Mouse (Mus musculus) R1 (cell line): ENCODE measurements around the gene Kcnk15.

Experiments
- DNase-seq: peaks from one replicate; pipeline ENCODE4 v3.0.0-alpha.2; 2018; ENCODE audit warnings: low read depth, low spot score

Kcnk15 gene

DNA sequence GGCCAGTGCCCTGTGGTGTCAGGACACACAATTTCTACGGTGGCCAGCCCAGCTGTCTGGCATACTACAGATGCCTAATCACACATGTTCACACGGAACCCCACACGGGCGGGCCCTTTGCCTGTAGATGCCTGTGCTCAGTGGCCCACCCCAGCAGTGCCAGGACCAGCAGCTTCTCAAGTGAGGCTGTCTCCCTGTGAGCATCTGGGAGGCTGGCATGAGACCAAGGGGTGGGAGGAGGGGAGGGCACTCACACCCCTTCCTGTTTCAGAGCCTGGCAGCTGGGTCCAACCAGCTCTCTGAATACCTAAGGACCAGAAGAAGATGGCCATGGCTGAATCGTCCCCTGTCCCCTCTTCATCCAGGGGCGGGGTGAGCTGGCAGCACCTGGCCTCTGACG, 22.0 kb downstream of the Kcnk15 start:
- no peak for DNase-seq

DNA sequence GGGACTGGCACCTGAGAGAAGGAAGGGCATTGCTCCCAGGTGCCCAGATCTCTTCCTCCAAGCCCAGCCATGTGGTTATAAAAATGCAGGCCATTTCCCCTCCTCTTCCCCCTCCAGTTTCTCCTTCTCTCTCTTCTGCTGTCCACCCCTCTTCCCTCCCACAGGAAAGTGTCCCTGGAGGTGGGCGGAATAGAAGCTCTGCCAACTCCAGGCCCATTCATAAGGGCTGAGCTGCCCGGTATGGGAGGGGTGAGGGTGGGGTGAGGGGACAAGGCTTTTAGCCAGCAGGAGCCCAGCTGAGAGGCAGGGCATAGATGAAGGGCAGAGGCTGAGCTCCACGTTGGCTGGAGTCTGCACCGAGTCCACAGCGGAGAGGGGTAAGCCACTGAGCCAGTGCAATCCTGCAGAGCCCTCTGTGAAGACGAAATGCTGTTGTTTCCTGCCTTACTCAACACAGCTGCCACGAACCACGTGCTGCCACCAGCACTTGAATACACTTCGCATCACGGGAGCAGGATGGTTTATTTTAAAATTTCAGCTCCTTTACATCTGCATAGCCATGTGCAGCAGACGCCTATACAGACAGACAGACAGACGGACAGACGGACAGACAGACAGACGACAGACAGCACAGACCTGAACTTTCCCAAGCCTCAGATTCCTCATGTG, 23.5 kb downstream of the Kcnk15 start:
- no peak for DNase-seq

GRCm38 (mm10) chr2:163880891-163881290, 27.4 kb downstream of the Kcnk15 start:
- no peak for DNase-seq

- no peak for DNase-seq
These were observed 29.6 kb downstream of the Kcnk15 start for GRCm38 (mm10) chr2:163882859-163883652.

GRCm38 (mm10) chr2:163889411-163889810, 36.0 kb downstream of the Kcnk15 start:
- DNase-seq = peak; percentile 59

DNA sequence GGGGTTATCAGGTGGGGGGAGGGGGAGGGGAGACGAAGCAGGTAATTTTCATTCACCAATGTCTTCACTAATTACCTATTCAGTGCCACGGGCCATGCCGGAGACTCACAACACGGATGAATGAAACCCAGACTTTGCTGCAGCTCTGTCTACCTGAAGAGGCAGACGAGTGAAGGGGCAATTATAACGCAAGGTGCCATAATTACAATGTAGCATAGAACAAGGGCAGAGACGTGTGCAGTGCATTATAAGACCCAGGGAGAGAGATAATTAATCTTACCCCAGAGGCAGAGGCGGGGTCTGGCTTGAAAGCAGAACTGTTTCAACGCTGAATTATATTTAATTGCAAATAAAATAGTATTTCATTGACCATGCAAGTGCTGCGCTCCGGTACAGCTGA, 37.1 kb downstream of the Kcnk15 start:
- DNase-seq = no peak

- no peak for DNase-seq
These were observed 37.8 kb downstream of the Kcnk15 start for GRCm38 (mm10) chr2:163891271-163891670.

DNA sequence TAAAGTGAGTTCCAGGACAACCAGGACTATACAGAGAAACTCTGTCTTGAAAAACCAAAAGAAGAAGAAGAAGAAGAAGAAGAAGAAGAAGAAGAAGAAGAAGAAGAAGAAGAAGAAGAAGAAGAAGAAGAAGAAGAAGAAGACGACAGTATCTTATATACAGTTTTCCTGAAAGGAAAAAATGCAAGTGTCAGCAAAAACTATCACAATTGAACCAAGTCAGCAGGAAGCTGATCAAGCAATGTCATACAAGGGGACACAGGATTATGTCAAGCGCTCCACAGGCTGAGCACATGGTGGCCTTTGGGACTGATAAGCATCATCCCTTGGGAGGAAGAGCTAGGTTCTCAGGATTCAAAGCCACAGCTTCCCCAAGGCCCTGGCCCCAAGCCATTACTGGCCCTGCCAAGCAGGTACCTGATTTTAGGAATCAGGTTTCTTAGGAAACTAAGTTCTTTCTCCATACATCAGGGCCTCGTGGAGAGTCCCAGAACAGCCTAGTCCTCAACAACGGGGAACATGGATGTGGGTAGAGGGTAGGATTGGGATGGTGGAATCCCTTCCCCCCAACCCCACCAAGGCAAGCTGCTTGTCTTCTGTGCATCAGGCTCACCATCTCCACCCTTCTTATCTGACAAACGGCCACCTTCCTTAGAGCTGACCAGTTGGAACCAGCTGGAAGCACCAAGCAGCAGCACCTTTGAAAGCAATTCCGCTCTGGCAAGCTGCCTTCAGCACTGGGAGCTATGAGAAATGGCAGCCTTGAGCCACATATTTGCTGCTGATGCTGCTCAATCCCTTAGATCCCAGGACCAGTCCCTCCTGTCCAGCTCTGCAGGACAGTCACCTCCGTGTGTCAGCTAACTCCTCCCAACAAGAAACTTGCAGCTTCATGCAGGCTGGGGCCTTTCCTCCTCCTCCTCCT, 40.3 kb downstream of the Kcnk15 start:
- DNase-seq = no peak

GRCm38 (mm10) chr2:163895156-163895555, 41.7 kb downstream of the Kcnk15 start:
- DNase-seq = no peak

DNA sequence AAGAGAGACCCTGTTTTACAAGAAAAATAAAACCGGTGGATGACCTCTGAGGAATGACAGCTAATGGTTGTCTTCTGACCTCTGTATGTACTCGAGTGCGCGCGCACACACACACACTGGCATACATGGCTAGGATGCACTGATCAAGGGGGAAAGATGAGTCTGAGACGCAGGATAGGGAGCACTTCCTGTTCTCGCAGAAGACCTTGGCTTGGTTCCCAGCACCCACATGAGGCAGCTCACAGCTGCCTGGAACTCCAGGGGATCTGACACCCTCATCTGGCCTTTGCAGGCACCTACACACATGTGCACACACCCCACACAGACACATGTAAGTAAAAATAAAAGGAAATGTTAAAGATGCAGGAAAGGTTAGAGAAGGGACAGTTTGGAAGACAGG, 43.6 kb downstream of the Kcnk15 start:
- DNase-seq = no peak

- DNase-seq = no peak
These were observed 44.6 kb downstream of the Kcnk15 start for GRCm38 (mm10) chr2:163897988-163898535.

DNA sequence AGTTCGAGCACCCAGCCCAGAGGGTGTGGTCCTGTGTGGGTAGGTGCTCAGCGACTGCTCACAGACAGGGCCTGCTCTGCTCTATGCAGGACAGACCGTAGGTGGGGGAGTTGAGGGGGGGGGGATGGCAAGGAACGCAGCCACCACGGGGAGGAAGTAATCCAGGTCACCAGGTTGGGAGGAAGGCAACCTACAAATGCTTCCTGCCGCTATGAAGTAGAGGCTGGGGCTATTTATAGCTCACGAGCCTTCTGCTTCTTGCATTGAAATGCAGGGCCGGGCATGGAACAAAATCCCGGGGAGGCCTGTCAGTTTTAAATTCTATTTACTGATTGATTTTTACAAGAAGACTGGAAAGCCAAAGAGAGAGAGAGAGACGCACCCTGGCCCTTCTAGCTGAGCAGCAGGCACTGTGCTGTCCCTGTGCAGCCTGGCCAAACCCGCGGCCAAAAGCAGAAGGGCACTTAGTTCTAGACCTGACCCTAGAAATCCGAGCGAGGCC, 46.5 kb downstream of the Kcnk15 start:
- DNase-seq = peak; percentile 36

GRCm38 (mm10) chr2:163901043-163901442, 47.6 kb downstream of the Kcnk15 start:
- no peak for DNase-seq

DNA sequence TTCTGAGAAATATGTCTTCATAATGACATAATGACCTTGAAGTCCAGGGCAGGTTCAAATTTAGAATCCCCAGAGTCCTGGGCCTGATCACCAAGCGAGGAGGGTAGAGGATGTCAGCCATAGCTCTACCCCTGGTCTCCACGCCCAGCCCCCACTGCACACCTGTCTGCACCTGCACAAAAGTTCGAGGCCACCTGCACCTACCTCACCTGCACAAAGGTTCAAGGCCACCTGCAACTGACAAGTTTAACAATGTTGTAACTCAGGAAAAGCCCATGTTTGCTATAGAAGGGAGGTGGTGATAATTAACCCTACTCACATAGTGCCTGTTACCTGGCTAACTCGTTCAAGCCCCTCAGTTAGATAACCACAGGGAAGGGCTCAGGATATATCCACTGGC, 49.0 kb downstream of the Kcnk15 start:
- DNase-seq = no peak

GRCm38 (mm10) chr2:163903461-163903860, 50.0 kb downstream of the Kcnk15 start:
- DNase-seq = no peak

DNA sequence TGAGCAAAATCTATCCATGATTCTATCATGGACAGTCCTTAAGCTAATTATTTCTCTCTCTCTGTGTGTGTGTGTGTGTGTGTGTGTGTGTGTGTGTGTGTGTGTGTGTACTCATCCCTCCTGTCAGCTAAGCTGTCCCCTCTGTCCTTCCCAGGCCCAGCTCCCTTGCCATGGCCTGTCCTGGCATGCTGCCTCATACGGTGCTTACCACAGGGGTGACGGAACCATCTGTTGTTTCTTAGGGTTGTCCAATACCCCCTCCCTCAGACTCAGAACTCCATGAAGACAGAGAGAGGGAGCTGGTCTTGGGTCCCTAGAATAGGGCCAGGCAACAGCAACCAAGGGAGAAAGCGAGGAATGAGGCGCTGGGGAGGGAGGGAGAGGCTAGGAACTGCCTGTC, 50.9 kb downstream of the Kcnk15 start:
- DNase-seq = no peak

DNA sequence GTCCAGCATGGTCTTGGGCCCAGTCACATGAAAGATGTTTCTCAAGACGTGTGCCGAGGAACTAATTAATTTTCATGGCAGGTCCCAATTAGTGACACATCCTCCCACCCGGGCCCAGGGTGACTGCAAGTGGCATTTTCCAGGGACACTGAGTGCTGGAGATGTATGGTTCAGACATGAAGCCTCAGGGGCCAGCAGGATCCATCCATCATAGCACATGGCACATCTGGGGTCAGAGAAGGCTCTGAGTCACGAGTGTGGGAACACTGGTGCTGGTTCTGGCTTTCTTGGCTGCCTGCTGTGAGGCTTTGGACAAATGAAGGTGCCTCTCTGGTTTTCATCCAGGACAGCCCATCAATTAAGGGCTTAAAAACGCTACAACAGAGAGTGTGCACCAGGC, 53.7 kb downstream of the Kcnk15 start:
- DNase-seq = no peak
